Mouse (Mus musculus): ENCODE results near the gene Pycard. TPM values are rescaled to one million over a fixed set of nuclear protein-coding genes. Genes with fewer than 3 reads are reported as not detected.
"Not testable (repeated sequence)": the region's sequence is repeated elsewhere in the genome, so short reads cannot be mapped to it uniquely, and the experiment has no call there.

Gene Pycard
- polyA plus RNA-seq, 1 experiment from 2014 or later = 387 TPM

DNA sequence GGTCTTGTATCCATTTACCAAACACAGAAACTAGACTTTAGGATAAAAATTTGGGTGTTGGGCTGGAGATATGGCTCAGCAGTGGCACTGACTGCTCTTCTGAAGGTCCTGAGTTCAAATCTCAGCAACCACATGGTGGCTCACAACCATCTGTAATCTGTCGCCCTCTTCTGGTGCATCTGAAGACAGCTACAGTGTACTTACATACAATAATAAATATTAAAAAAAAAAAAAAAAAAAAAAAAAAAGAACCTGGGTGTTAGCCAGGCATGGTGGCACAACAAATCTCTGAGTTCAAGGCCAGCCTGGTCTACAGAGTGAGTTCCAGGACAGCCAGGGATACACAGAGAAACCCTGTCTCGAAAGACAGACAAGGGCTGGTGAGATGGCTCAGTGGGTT is 51.6 kb downstream of the Pycard start:
- not testable (repeated sequence) for DNase-seq (ENCODE audit: low spot score)

Other genes starting within 250 kb of the Pycard start
- 1.6 and 1.7 TPM in 2 replicates for gene Fbxl19, start 249.3 kb downstream of the Pycard start, polyA plus RNA-seq (2015; fragmentation: Nextera tagmentation; extraction: Ambion mirVana)
- 16.1 TPM in 2 replicates for gene Orai3, start 224.1 kb downstream of the Pycard start, polyA plus RNA-seq (2015; fragmentation: Nextera tagmentation; extraction: Ambion mirVana)
- 18.2 and 21.1 TPM in 2 replicates for gene Setd1a, start 217.2 kb downstream of the Pycard start, polyA plus RNA-seq (2015; fragmentation: Nextera tagmentation; extraction: Ambion mirVana)
- not detected in 2 replicates for gene Gm49388, start 208.3 kb downstream of the Pycard start, polyA plus RNA-seq (2015; fragmentation: Nextera tagmentation; extraction: Ambion mirVana)
- 8.7 and 10.4 TPM in 2 replicates for gene Hsd3b7, start 193.3 kb downstream of the Pycard start, polyA plus RNA-seq (2015; fragmentation: Nextera tagmentation; extraction: Ambion mirVana)
- 48.9 and 50.5 TPM in 2 replicates for gene Stx4a, start 169.6 kb downstream of the Pycard start, polyA plus RNA-seq (2015; fragmentation: Nextera tagmentation; extraction: Ambion mirVana)
- gene Stx1b, start 169.3 kb downstream of the Pycard start, polyA plus RNA-seq (2015; fragmentation: Nextera tagmentation; extraction: Ambion mirVana) = 0.19 and 0.49 TPM in 2 replicates
- 12.9 and 13.8 TPM in 2 replicates for gene Zfp646, start 117.6 kb downstream of the Pycard start, polyA plus RNA-seq (2015; fragmentation: Nextera tagmentation; extraction: Ambion mirVana)
- 22.0 and 26.2 TPM in 2 replicates for gene Zfp668, start 117.0 kb downstream of the Pycard start, polyA plus RNA-seq (2015; fragmentation: Nextera tagmentation; extraction: Ambion mirVana)
- 0.39 and 0.57 TPM in 2 replicates for gene Prss53, start 102.9 kb downstream of the Pycard start, polyA plus RNA-seq (2015; fragmentation: Nextera tagmentation; extraction: Ambion mirVana)
- not detected in 2 replicates for gene Gm21974, start 98.4 kb downstream of the Pycard start, polyA plus RNA-seq (2015; fragmentation: Nextera tagmentation; extraction: Ambion mirVana)
- 47.0 and 54.5 TPM in 2 replicates for gene Vkorc1, start 98.2 kb downstream of the Pycard start, polyA plus RNA-seq (2015; fragmentation: Nextera tagmentation; extraction: Ambion mirVana)
- 80.5 and 87.0 TPM in 2 replicates for gene Bckdk, start 89.8 kb downstream of the Pycard start, polyA plus RNA-seq (2015; fragmentation: Nextera tagmentation; extraction: Ambion mirVana)
- gene Kat8, start 81.4 kb downstream of the Pycard start, polyA plus RNA-seq (2015; fragmentation: Nextera tagmentation; extraction: Ambion mirVana) = 40.7 and 43.0 TPM in 2 replicates
- gene Prss8, start 63.8 kb downstream of the Pycard start, polyA plus RNA-seq (2015; fragmentation: Nextera tagmentation; extraction: Ambion mirVana) = 2.9 and 3.3 TPM in 2 replicates
- 7.8 and 11.1 TPM in 2 replicates for gene Prss36, start 47.1 kb downstream of the Pycard start, polyA plus RNA-seq (2015; fragmentation: Nextera tagmentation; extraction: Ambion mirVana)
- gene Fus, start 26.4 kb downstream of the Pycard start, polyA plus RNA-seq (2015; fragmentation: Nextera tagmentation; extraction: Ambion mirVana) = 178 and 286 TPM in 2 replicates
- gene Trim72, start 10.1 kb upstream of the Pycard start, polyA plus RNA-seq (2015; fragmentation: Nextera tagmentation; extraction: Ambion mirVana) = not detected in 2 replicates
- gene Itgam, start 68.8 kb upstream of the Pycard start, polyA plus RNA-seq (2015; fragmentation: Nextera tagmentation; extraction: Ambion mirVana) = 1.2 and 1.4 TPM in 2 replicates
- not detected in 2 replicates for gene Gm49368, start 68.8 kb upstream of the Pycard start, polyA plus RNA-seq (2015; fragmentation: Nextera tagmentation; extraction: Ambion mirVana)
- gene Itgax, start 135.7 kb upstream of the Pycard start, polyA plus RNA-seq (2015; fragmentation: Nextera tagmentation; extraction: Ambion mirVana) = 1.5 and 1.6 TPM in 2 replicates
- 1.7 and 1.9 TPM in 2 replicates for gene Itgad, start 160.5 kb upstream of the Pycard start, polyA plus RNA-seq (2015; fragmentation: Nextera tagmentation; extraction: Ambion mirVana)
- 3.0 and 4.0 TPM in 2 replicates for gene Cox6a2, start 212.5 kb upstream of the Pycard start, polyA plus RNA-seq (2015; fragmentation: Nextera tagmentation; extraction: Ambion mirVana)
- gene Armc5, start 243.5 kb upstream of the Pycard start, polyA plus RNA-seq (2015; fragmentation: Nextera tagmentation; extraction: Ambion mirVana) = 16.2 and 16.6 TPM in 2 replicates
- 4.8 and 5.5 TPM in 2 replicates for gene 9130023H24Rik, start 244.2 kb upstream of the Pycard start, polyA plus RNA-seq (2015; fragmentation: Nextera tagmentation; extraction: Ambion mirVana)

All from thymus, postnatal 0 days (tissue).